Mouse (Mus musculus): Measurements from ENCODE around the gene Clcn3. TPM values are rescaled to one million over a fixed set of nuclear protein-coding genes. Genes with fewer than 3 reads are reported as not detected.
"Not testable (repeated sequence)": the region's sequence is repeated elsewhere in the genome, so short reads cannot be mapped to it uniquely, and the experiment has no call there.

The Clcn3 gene
- total RNA-seq (2022) = 100 to 1,000 TPM; 113 to 130 (median 120) TPM

GRCm38 (mm10) chr8:60982701-60983687 lies at the start of gene Clcn3:
Gene Clcn3, minus strand, starts transcription at chr8:60983300.
- peak; percentile 96 for DNase-seq (ENCODE audit: low spot score in 2 of 2)

GRCm38 (mm10) chr8:60996468-60996867 lies 13.4 kb upstream of the Clcn3 start:
- DNase-seq (ENCODE audit: low spot score in 2 of 2) = no peak

GRCm38 (mm10) chr8:60993639-60993986 lies 10.5 kb upstream of the Clcn3 start:
- no peak for DNase-seq (ENCODE audit: low spot score in 2 of 2)

- DNase-seq (ENCODE audit: low spot score in 2 of 2) = peak; percentile 95 to 97
Observed at GRCm38 (mm10) chr8:60992910-60993638, 10.0 kb upstream of the Clcn3 start, which contains the start of gene Nek1. Gene Nek1, plus strand, starts transcription at chr8:60993195.

- DNase-seq (ENCODE audit: low spot score in 2 of 2) = peak in 1 of 2 experiments; percentile 56
Observed at GRCm38 (mm10) chr8:60992561-60992909, 9.4 kb upstream of the Clcn3 start.

GRCm38 (mm10) chr8:60984260-60985010 lies 1.3 kb upstream of the Clcn3 start:
- not testable (repeated sequence) for DNase-seq (ENCODE audit: low spot score in 2 of 2)

- DNase-seq (ENCODE audit: low spot score in 2 of 2) = peak; percentile 45 to 58
Observed at GRCm38 (mm10) chr8:60983688-60984079, 584 bp upstream of the Clcn3 start.

- DNase-seq (ENCODE audit: low spot score in 2 of 2) = no peak
Observed at GRCm38 (mm10) chr8:60981388-60981787, 1.7 kb downstream of the Clcn3 start.

GRCm38 (mm10) chr8:60978496-60978895 lies 4.6 kb downstream of the Clcn3 start:
- no peak for DNase-seq (ENCODE audit: low spot score in 2 of 2)

- DNase-seq (ENCODE audit: low spot score in 2 of 2) = no peak
Observed at GRCm38 (mm10) chr8:60976818-60977217, 6.3 kb downstream of the Clcn3 start.

- no peak for DNase-seq (ENCODE audit: low spot score in 2 of 2)
Observed at GRCm38 (mm10) chr8:60974837-60975236, 8.3 kb downstream of the Clcn3 start.

- DNase-seq (ENCODE audit: low spot score in 2 of 2) = no peak
Observed at GRCm38 (mm10) chr8:60973448-60973847, 9.7 kb downstream of the Clcn3 start.

GRCm38 (mm10) chr8:60971808-60972207 lies 11.3 kb downstream of the Clcn3 start:
- no peak for DNase-seq (ENCODE audit: low spot score in 2 of 2)

GRCm38 (mm10) chr8:60969091-60969490 lies 14.0 kb downstream of the Clcn3 start:
- no peak for DNase-seq (ENCODE audit: low spot score in 2 of 2)

GRCm38 (mm10) chr8:60965741-60966140 lies 17.4 kb downstream of the Clcn3 start:
- DNase-seq (ENCODE audit: low spot score in 2 of 2) = no peak

- DNase-seq (ENCODE audit: low spot score in 2 of 2) = no peak
Observed at GRCm38 (mm10) chr8:60965306-60965705, 17.8 kb downstream of the Clcn3 start.

- DNase-seq (ENCODE audit: low spot score in 2 of 2) = no peak
Observed at GRCm38 (mm10) chr8:60964518-60964917, 18.6 kb downstream of the Clcn3 start.

- no peak for DNase-seq (ENCODE audit: low spot score in 2 of 2)
Observed at GRCm38 (mm10) chr8:60963931-60964330, 19.2 kb downstream of the Clcn3 start.

- no peak for DNase-seq (ENCODE audit: low spot score in 2 of 2)
Observed at GRCm38 (mm10) chr8:60962763-60963162, 20.3 kb downstream of the Clcn3 start.

GRCm38 (mm10) chr8:60956847-60957246 lies 26.3 kb downstream of the Clcn3 start:
- DNase-seq (ENCODE audit: low spot score in 2 of 2) = no peak

- DNase-seq (ENCODE audit: low spot score in 2 of 2) = peak; percentile 81 to 86
Observed at GRCm38 (mm10) chr8:60954281-60955014, 28.7 kb downstream of the Clcn3 start.
